Mouse (Mus musculus): ENCODE data around the gene Agap1. TPM values are rescaled to one million over a fixed set of nuclear protein-coding genes. Genes with fewer than 3 reads are reported as not detected.
A peak's percentile ranks its signal among the peaks of the same experiment; 100 is the strongest.

Gene Agap1
- polyA plus RNA-seq, 1 experiment from 2014 or later: 10.7 TPM

GRCm38 (mm10) chr1:89617336-89617735 is 162.7 kb downstream of the Agap1 start:
- WGBS: 51% methylated on average over 9 of the region's 9 CpGs
- H3K27ac ChIP-seq: no peak overlapping the region

DNA sequence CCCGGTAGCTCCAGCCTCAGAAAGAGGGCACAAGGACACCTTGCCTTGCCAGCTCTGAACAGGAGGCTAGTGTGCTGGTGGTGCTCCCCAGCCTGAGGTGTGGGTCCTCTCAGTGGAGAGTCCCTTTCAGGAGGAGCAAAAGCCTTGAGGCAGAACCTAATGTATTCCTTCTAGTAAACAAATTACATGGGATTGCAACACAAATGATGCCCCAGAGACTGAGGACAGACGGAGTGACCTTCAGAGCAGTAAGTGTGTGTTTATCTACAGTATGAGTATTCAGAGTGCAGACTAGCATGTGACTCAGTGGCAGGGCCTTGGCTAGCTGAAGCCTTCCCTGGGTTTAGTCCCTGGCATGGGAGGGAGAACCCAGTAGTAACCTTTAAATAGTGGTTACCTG is 165.4 kb downstream of the Agap1 start:
- H3K27ac ChIP-seq: no peak overlapping the region
- H3K9me3 ChIP-seq: no peaks in the 10 kb centered on the region
- peaks cover 39% of the 10 kb centered on the region for H3K4me1 ChIP-seq
- H3K36me3 ChIP-seq: no peaks in the 10 kb centered on the region; the same call in 1 of the 2 replicates
- H3K9ac ChIP-seq: no peak overlapping the region
- no peaks in the 10 kb centered on the region for H3K27me3 ChIP-seq
- no peak for ATAC-seq (ENCODE audit: insufficient number of reproducible peaks, low FRiP score, low TSS enrichment, low read depth)
- WGBS: 83% methylated on average over 2 of the region's 2 CpGs
- no peak overlapping the region for H3K4me2 ChIP-seq
- no peak overlapping the region for H3K4me3 ChIP-seq

More at GRCm38 (mm10) chr1:89617336-89617735, 162.7 kb downstream of the Agap1 start:
- peaks cover 31% of the 10 kb centered on the region for H3K4me1 ChIP-seq
- H3K4me2 ChIP-seq: no peak overlapping the region
- no peaks in the 10 kb centered on the region for H3K27me3 ChIP-seq
- no peak for ATAC-seq (ENCODE audit: insufficient number of reproducible peaks, low FRiP score, low TSS enrichment, low read depth)
- peaks cover 3% of the 10 kb centered on the region; the same call in 1 of the 2 replicates for H3K36me3 ChIP-seq
- no peak overlapping the region for H3K4me3 ChIP-seq
- H3K9ac ChIP-seq: no peak overlapping the region
- no peaks in the 10 kb centered on the region for H3K9me3 ChIP-seq

DNA sequence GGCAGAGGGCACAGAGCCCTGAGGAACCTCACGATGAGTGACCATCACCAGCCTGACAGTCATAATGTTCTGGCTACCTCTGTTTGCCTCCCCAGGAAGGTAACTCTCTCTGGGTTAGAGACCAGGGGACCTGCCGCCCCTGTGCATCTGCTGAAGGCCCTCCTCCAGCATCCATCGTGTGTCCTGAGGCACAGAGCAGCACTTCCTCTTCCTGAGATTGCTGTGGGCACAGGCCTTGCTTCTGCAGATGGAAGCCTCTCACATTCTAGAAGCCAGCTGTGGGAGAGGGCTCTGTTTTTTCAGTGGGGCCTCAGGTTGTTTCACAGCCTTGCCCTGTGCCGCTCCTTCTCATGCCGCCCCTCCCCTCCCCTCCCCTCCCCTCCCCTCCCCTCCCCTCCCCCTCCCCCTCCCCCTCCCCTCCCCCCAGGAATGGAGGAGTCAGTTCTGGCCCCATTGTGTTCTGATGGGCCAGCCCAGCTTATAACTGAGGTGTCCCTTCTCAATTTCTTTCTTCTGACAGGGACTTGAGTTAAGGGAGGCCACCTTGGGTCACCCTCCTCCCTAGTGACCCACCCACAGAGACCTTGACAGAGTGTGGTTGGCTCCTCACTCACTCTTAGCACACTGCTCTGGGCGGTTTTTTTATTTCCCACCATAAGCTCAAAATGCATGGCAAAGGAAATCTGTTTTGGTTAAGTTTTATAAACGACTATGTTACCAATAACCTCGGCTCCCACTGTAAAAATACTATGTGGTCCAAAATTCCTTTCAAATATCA is 166.6 kb downstream of the Agap1 start:
- Histone ChIP-seq H3K36me3 (no peaks in the 10 kb centered on the region), H3K27ac (peak overlapping the region; percentile 68), H3K4me2 (no peak overlapping the region), H3K4me1 (peaks cover 39% of the 10 kb centered on the region), H3K9me3 (no peaks in the 10 kb centered on the region), H3K27me3 (no peaks in the 10 kb centered on the region), H3K4me3 (no peak overlapping the region), H3K9ac (no peak overlapping the region)
- no peak for ATAC-seq (ENCODE audit: insufficient number of reproducible peaks, low FRiP score, low TSS enrichment, low read depth)
- 30% methylated on average over 8 of the region's 8 CpGs for WGBS

DNA sequence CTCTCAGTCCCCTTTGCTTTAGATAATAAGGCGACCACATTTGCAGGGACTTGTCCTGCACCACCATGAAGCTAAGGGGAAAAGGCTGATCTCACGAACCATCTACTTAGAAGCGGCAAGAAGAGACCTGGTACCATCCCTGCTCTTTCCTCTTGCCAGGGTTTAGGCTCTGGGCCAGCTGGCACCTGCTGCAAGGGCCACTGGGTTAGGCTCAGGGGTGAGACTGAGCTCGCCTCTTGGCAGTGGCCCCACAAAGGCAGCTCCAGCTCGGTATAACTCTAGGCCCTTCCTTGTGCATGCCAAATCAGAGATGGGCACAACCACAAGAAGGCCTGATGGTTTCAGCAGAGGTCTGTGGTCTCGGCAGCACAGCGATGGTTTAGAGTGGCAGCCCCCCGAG is 167.3 kb downstream of the Agap1 start:
- Histone ChIP-seq H3K4me3 (no peak overlapping the region), H3K9ac (no peak overlapping the region), H3K4me2 (no peak overlapping the region), H3K9me3 (no peaks in the 10 kb centered on the region), H3K27ac (peak overlapping the region; percentile 54; the same call in 1 of the 2 replicates), H3K4me1 (peaks cover 40% of the 10 kb centered on the region), H3K36me3 (no peaks in the 10 kb centered on the region), H3K27me3 (no peaks in the 10 kb centered on the region)
- 50% methylated on average over 8 of the region's 8 CpGs for WGBS
- ATAC-seq (ENCODE audit: insufficient number of reproducible peaks, low FRiP score, low TSS enrichment, low read depth): no peak

GRCm38 (mm10) chr1:89622801-89623200 is 168.2 kb downstream of the Agap1 start:
- Histone ChIP-seq H3K4me1 (peaks cover 38% of the 10 kb centered on the region), H3K4me2 (no peak overlapping the region), H3K27me3 (no peaks in the 10 kb centered on the region), H3K27ac (peak overlapping the region; percentile 54; the same call in 1 of the 2 replicates), H3K36me3 (no peaks in the 10 kb centered on the region), H3K9me3 (no peaks in the 10 kb centered on the region), H3K9ac (no peak overlapping the region), H3K4me3 (no peak overlapping the region)
- 63% methylated on average over 7 of the region's 7 CpGs for WGBS
- ATAC-seq (ENCODE audit: insufficient number of reproducible peaks, low FRiP score, low TSS enrichment, low read depth): no peak

DNA sequence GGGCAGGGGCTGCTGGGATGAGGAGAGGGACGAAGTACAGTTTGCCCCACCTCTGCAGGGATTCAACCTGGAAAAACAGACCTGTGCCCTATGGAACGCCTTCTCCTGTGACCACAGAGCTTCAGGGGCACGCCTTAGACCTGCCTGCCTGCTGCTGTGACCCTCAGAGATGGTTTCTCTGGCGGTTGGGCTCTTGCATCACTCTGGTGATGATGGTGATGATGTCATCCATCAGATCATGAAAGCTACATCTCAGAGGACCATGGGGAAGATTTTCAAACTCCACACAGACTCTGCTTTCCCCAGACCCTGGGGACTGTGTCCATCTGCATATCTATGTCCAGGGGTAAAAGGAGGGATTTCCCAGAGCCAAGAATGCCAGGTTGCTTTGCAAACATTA is 170.7 kb downstream of the Agap1 start:
- no peak for ATAC-seq (ENCODE audit: insufficient number of reproducible peaks, low FRiP score, low TSS enrichment, low read depth)
- no peaks in the 10 kb centered on the region for H3K9me3 ChIP-seq
- no peak overlapping the region for H3K4me2 ChIP-seq
- no peak overlapping the region for H3K4me3 ChIP-seq
- H3K4me1 ChIP-seq: peaks cover 31% of the 10 kb centered on the region
- 87% methylated on average over 4 of the region's 4 CpGs for WGBS
- H3K27me3 ChIP-seq: no peaks in the 10 kb centered on the region
- no peak overlapping the region for H3K9ac ChIP-seq
- peaks cover 3% of the 10 kb centered on the region; the same call in 1 of the 2 replicates for H3K36me3 ChIP-seq
- H3K27ac ChIP-seq: no peak overlapping the region

DNA sequence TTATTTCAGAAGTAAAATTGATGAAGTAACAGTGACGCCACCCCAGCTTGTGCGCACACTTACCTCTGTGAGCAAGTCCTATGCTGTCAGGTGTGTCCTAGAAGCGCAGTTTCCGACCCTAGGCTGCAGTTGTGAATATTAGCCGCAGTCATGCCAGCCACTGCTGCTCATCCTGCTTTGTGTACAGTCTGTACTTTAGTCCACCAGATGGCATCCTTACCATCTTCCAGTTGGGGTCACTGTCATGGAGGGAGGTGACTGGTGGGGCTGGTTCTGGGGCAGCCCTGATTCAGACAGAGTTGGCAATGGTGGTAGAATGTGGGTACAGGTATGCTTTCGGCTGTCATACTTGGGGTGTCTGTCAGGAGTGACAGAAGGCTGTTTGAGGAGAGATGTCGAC is 171.4 kb downstream of the Agap1 start:
- Histone ChIP-seq H3K27me3 (no peaks in the 10 kb centered on the region), H3K36me3 (peaks cover 3% of the 10 kb centered on the region; the same call in 1 of the 2 replicates), H3K9me3 (no peaks in the 10 kb centered on the region), H3K4me3 (no peak overlapping the region), H3K9ac (no peak overlapping the region), H3K4me2 (no peak overlapping the region), H3K27ac (no peak overlapping the region), H3K4me1 (peaks cover 25% of the 10 kb centered on the region)
- 96% methylated on average over 7 of the region's 7 CpGs for WGBS
- no peak for ATAC-seq (ENCODE audit: insufficient number of reproducible peaks, low FRiP score, low TSS enrichment, low read depth)

GRCm38 (mm10) chr1:89626940-89627339 is 172.3 kb downstream of the Agap1 start:
- no peaks in the 10 kb centered on the region for H3K9me3 ChIP-seq
- H3K27me3 ChIP-seq: no peaks in the 10 kb centered on the region
- H3K36me3 ChIP-seq: peaks cover 3% of the 10 kb centered on the region; the same call in 1 of the 2 replicates
- H3K4me3 ChIP-seq: no peak overlapping the region
- 79% methylated on average over 10 of the region's 10 CpGs for WGBS
- no peak for ATAC-seq (ENCODE audit: insufficient number of reproducible peaks, low FRiP score, low TSS enrichment, low read depth)
- peak overlapping the region; percentile 2; the same call in 1 of the 2 replicates for H3K27ac ChIP-seq
- H3K4me2 ChIP-seq: no peak overlapping the region
- H3K4me1 ChIP-seq: peaks cover 18% of the 10 kb centered on the region
- H3K9ac ChIP-seq: no peak overlapping the region

DNA sequence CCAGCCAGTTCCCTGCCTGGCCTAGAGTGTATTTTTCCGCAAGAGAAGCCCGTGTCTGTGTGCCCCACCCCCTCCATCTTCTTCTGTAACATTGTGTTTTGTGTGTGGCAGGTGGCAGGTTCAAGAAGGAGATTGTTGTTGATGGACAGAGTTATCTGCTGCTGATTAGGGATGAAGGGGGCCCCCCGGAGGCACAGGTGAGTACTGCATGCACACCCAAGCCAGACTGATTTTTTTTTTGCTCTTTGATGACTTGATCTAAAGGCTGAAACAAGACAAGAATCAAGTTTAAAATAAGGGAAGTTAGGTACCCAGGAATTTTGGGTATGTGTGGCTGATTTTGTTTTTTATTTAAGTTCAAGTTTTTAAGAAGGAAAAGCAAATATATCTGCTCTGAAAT is 173.0 kb downstream of the Agap1 start:
- Histone ChIP-seq H3K36me3 (peaks cover 8% of the 10 kb centered on the region; the same call in 1 of the 2 replicates), H3K4me1 (peaks cover 10% of the 10 kb centered on the region), H3K27me3 (no peaks in the 10 kb centered on the region), H3K9ac (no peak overlapping the region), H3K4me2 (no peak overlapping the region), H3K4me3 (no peak overlapping the region), H3K27ac (no peak overlapping the region), H3K9me3 (no peaks in the 10 kb centered on the region)
- no peak for ATAC-seq (ENCODE audit: insufficient number of reproducible peaks, low FRiP score, low TSS enrichment, low read depth)
- 59% methylated on average over 3 of the region's 3 CpGs for WGBS

DNA sequence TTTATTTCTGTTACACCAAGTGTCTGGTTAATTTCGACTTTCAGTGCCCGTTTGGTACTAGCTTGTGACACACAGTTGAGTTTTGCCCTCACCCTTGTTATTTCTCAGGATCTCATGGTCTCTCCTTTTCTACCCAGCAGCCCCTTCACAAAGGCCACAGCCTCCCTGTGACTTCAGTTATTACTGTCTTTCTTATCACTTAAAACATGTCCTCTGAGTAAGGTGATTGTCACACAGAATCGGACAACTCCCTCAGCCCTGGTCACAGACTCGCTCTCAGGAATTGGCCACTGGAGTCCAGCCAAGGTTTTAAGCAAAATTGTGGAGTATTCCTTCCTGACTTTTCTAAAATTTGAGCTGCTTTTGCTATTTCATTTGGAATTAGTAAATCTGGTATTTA is 176.2 kb downstream of the Agap1 start:
- Histone ChIP-seq H3K27me3 (no peaks in the 10 kb centered on the region), H3K4me3 (no peak overlapping the region), H3K4me2 (no peak overlapping the region), H3K9ac (no peak overlapping the region), H3K4me1 (peaks cover 5% of the 10 kb centered on the region), H3K9me3 (no peaks in the 10 kb centered on the region), H3K27ac (no peak overlapping the region), H3K36me3 (peaks cover 19% of the 10 kb centered on the region)
- 78% methylated on average over 4 of the region's 4 CpGs for WGBS
- ATAC-seq (ENCODE audit: insufficient number of reproducible peaks, low FRiP score, low TSS enrichment, low read depth): no peak

- H3K27ac ChIP-seq: no peak overlapping the region
- peaks cover 5% of the 10 kb centered on the region for H3K4me1 ChIP-seq
- ATAC-seq (ENCODE audit: insufficient number of reproducible peaks, low FRiP score, low TSS enrichment, low read depth): no peak
- no peak overlapping the region for H3K9ac ChIP-seq
- whole genome bisulfite sequencing: 32% methylated on average over 1 of the region's 1 CpGs
- no peak overlapping the region for H3K4me2 ChIP-seq
- peaks cover 27% of the 10 kb centered on the region for H3K36me3 ChIP-seq
- H3K4me3 ChIP-seq: no peak overlapping the region
- H3K9me3 ChIP-seq: no peaks in the 10 kb centered on the region
- no peaks in the 10 kb centered on the region for H3K27me3 ChIP-seq
Observed at GRCm38 (mm10) chr1:89631747-89632146, 177.1 kb downstream of the Agap1 start.

DNA sequence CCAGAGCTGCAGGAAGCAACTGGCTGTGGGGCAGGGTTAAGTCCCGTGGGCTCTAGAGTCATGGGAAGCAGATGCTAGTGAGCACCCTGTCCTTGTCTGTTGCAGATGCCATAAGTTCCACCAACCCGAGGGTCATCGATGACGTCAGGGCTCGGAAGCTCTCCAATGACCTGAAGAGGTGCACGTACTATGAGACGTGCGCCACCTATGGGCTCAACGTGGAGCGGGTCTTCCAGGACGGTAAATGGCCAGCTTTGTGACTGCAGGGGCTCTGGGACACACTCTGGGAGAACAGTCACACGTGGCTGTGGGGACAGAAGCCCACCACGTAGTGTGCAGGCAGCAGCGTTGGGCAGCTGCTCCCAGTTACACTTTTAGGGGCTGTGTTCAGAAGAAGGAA is 179.4 kb downstream of the Agap1 start:
- Histone ChIP-seq H3K27ac (no peak overlapping the region), H3K4me1 (no peaks in the 10 kb centered on the region), H3K36me3 (peaks cover 43% of the 10 kb centered on the region), H3K4me3 (no peak overlapping the region), H3K4me2 (no peak overlapping the region), H3K27me3 (no peaks in the 10 kb centered on the region), H3K9me3 (no peaks in the 10 kb centered on the region), H3K9ac (no peak overlapping the region)
- 77% methylated on average over 14 of the region's 14 CpGs for WGBS
- ATAC-seq (ENCODE audit: insufficient number of reproducible peaks, low FRiP score, low TSS enrichment, low read depth): no peak

Measured in limb, embryonic 15.5 days (tissue).